Mouse (Mus musculus) heart, postnatal 10 days (tissue): Measurements from ENCODE around the gene Ttc9c. TPM values are rescaled to one million over a fixed set of nuclear protein-coding genes. Genes with fewer than 3 reads are reported as not detected.
A peak's percentile ranks its signal among the peaks of the same experiment; 100 is the strongest.

ENCODE experiments used
- DNase-seq, 2 experiments: peaks; one replicate each; pipeline ENCODE4 v3.0.0; 2021
- intact Hi-C: fragments of 180-260 bp; cut with DNase I; formaldehyde crosslinking; loops from one replicate; pipeline ENCODE4 v1.15.1; 2025
- total RNA-seq, 2 experiments: library from RNA; stranded (reverse); gene quantifications; 2 replicates each; pipeline ENCODE4 v1.2.3; 2021

Gene Ttc9c
- total RNA-seq, 2 experiments from 2014 or later = 14.2 to 17.6 TPM

- intact Hi-C loops = no loop called here
- no peak for DNase-seq
Measured at GRCm38 (mm10) chr19:8832971-8833370, 13.8 kb upstream of the Ttc9c start.

- DNase-seq = no peak
- intact Hi-C loops = no loop called here
Measured at GRCm38 (mm10) chr19:8831262-8831661, 12.1 kb upstream of the Ttc9c start.

GRCm38 (mm10) chr19:8830664-8831063 lies 11.5 kb upstream of the Ttc9c start:
- intact Hi-C loops = no loop called here

GRCm38 (mm10) chr19:8829660-8830059 lies 10.5 kb upstream of the Ttc9c start, which contains the start of gene AC129217.1:
AC129217.1 (plus strand) TSS chr19:8829773.
- intact Hi-C loops = no loop called here
- no peak for DNase-seq

More at GRCm38 (mm10) chr19:8830664-8831063, 11.5 kb upstream of the Ttc9c start:
- DNase-seq = no peak

GRCm38 (mm10) chr19:8822696-8823095 lies 3.6 kb upstream of the Ttc9c start:
- intact Hi-C loops = no loop called here
- no peak for DNase-seq

GRCm38 (mm10) chr19:8821146-8821545 lies 2.0 kb upstream of the Ttc9c start:
- intact Hi-C loops = loop anchor here (2.0 kb wide), 1 partner anchor 16 kb away; the partner anchor contains the start of gene Bscl2
- DNase-seq = no peak

GRCm38 (mm10) chr19:8820424-8820956 lies 1.4 kb upstream of the Ttc9c start:
- DNase-seq = no peak
- intact Hi-C loops = loop anchor here (2.0 kb wide), 1 partner anchor 16 kb away; the partner anchor contains the start of gene Bscl2

GRCm38 (mm10) chr19:8819596-8820423 lies 677 bp upstream of the Ttc9c start, which contains the start of gene Hnrnpul2:
Hnrnpul2 (plus strand) TSS chr19:8820010.
- peak; percentile 99 for DNase-seq
- intact Hi-C loops = loop anchor here (2.0 kb wide), 2 partner anchors 17 kb away; partner anchors contain the start of genes Bscl2 and Zbtb3

- intact Hi-C loops = loop anchor here (2.0 kb wide), 1 partner anchor 16 kb away; the partner anchor contains the start of gene Zbtb3
- no peak for DNase-seq
Measured at GRCm38 (mm10) chr19:8818301-8818798, 783 bp downstream of the Ttc9c start.

GRCm38 (mm10) chr19:8817001-8817400 lies 2.1 kb downstream of the Ttc9c start:
- intact Hi-C loops = no loop called here
- DNase-seq = no peak

- intact Hi-C loops = no loop called here
- no peak for DNase-seq
Measured at GRCm38 (mm10) chr19:8815812-8816211, 3.3 kb downstream of the Ttc9c start.

- no peak for DNase-seq
- intact Hi-C loops = no loop called here
Measured at GRCm38 (mm10) chr19:8806810-8807209, 12.3 kb downstream of the Ttc9c start.

- intact Hi-C loops = loop anchor here (2.0 to 5.0 kb wide), 2 partner anchors 15 to 47 kb away; partner anchors contain the start of genes Nxf1 and Ttc9c
- DNase-seq = no peak
Measured at GRCm38 (mm10) chr19:8803879-8804660, 15.1 kb downstream of the Ttc9c start.

- intact Hi-C loops = loop anchor here (2.0 to 5.0 kb wide), 2 partner anchors 16 to 46 kb away; partner anchors contain the start of genes Nxf1 and Ttc9c
Measured at GRCm38 (mm10) chr19:8803204-8803780, 15.8 kb downstream of the Ttc9c start.

GRCm38 (mm10) chr19:8802130-8802821 lies 16.9 kb downstream of the Ttc9c start, which contains the start of gene Zbtb3:
Zbtb3 (plus strand) TSS chr19:8802555.
- intact Hi-C loops = loop anchor here (2.0 to 5.0 kb wide), 2 partner anchors 17 to 45 kb away; partner anchors contain the start of genes Nxf1 and Ttc9c
- peak; percentile 97 for DNase-seq

More at GRCm38 (mm10) chr19:8803204-8803780, 15.8 kb downstream of the Ttc9c start:
- no peak for DNase-seq

- intact Hi-C loops = no loop called here
- no peak for DNase-seq
Measured at GRCm38 (mm10) chr19:8798947-8799315, 20.2 kb downstream of the Ttc9c start.

GRCm38 (mm10) chr19:8798264-8798946 lies 20.7 kb downstream of the Ttc9c start, which contains the start of gene Polr2g:
Polr2g (minus strand) TSS chr19:8798577.
- intact Hi-C loops = no loop called here
- DNase-seq = peak; percentile 92 to 93

- intact Hi-C loops = no loop called here
- DNase-seq = no peak
Measured at GRCm38 (mm10) chr19:8790171-8790570, 29.0 kb downstream of the Ttc9c start.

GRCm38 (mm10) chr19:8789171-8789570 lies 30.0 kb downstream of the Ttc9c start:
- DNase-seq = no peak
- intact Hi-C loops = no loop called here
